Mouse (Mus musculus) midbrain, embryonic 13.5 days (tissue): Measurements from ENCODE around the gene Lsm11. TPM values are rescaled to one million over a fixed set of nuclear protein-coding genes. Genes with fewer than 3 reads are reported as not detected.
A peak's percentile ranks its signal among the peaks of the same experiment; 100 is the strongest.

Experiments used
- ATAC-seq: fragments of 200-750 bp; cut with Nextera tagmentation; 2 replicates; pipeline ENCODE4 v1.8.0; 2017; ENCODE audit warnings: mild to moderate bottlenecking, moderate TSS enrichment, moderate library complexity
- H3K27ac ChIP-seq: fragments of 300-500 bp; sonication (generic); 2 replicates; pipeline ENCODE4 v1.5.1; 2015; ENCODE audit warnings: inconsistent platforms, mild to moderate bottlenecking, moderate library complexity
- H3K27me3 ChIP-seq: fragments of 300-500 bp; sonication (generic); 2 replicates; pipeline ENCODE4 v1.6.1; 2015; ENCODE audit warnings: mild to moderate bottlenecking, inconsistent platforms
- H3K36me3 ChIP-seq: fragments of 300-500 bp; sonication (generic); 2 replicates; pipeline ENCODE4 v1.6.1; 2015; ENCODE audit warnings: mild to moderate bottlenecking, inconsistent platforms
- H3K4me1 ChIP-seq: fragments of 300-500 bp; sonication (generic); replicated peaks from 2 replicates; pipeline ENCODE4 v1.6.1; 2015; ENCODE audit warnings: inconsistent platforms
- H3K4me2 ChIP-seq: fragments of 300-500 bp; sonication (generic); replicated peaks from 2 replicates; pipeline ENCODE4 v1.6.1; 2015; ENCODE audit warnings: moderate library complexity, mild to moderate bottlenecking, inconsistent platforms
- H3K4me3 ChIP-seq: fragments of 300-500 bp; sonication (generic); replicated peaks from 2 replicates; pipeline ENCODE4 v1.5.1; 2015; ENCODE audit warnings: mild to moderate bottlenecking, inconsistent platforms
- H3K9ac ChIP-seq: fragments of 300-500 bp; sonication (generic); replicated peaks from 2 replicates; pipeline ENCODE4 v1.6.1; 2015; ENCODE audit warnings: mild to moderate bottlenecking, inconsistent platforms
- H3K9me3 ChIP-seq: fragments of 300-500 bp; sonication (generic); 2 replicates; pipeline ENCODE4 v1.6.1; 2016; ENCODE audit warnings: mild to moderate bottlenecking, inconsistent platforms
- WGBS: fragments of 180-500 bp; shearing (Covaris S2); methylation state at CpG from one replicate; pipeline ENCODE4 v1.1.7; 2015; 5-methylcytosine and 5-hydroxymethylcytosine counted together
- polyA plus RNA-seq: library from polyadenylated mRNA; unstranded; fragments of >200 nt; fragmentation: Nextera tagmentation; extraction: Ambion mirVana; gene quantifications from 2 replicates; pipeline ENCODE4 v1.2.1, GENCODE M21; 2015

Lsm11 gene
- polyA plus RNA-seq, 1 experiment from 2014 or later = 16.9 TPM

GRCm38 (mm10) chr11:45955127-45955627, 10.4 kb upstream of the Lsm11 start, which contains the start of gene Thg1l:
Gene Thg1l (minus strand): TSS chr11:45955494.
- Histone ChIP-seq H3K9me3 (no peaks in the 10 kb centered on the region), H3K27ac (peak within 1 kb of the TSS; percentile 62), H3K27me3 (no peaks in the 10 kb centered on the region), H3K4me2 (peak within 1 kb of the TSS; percentile 59), H3K9ac (peak within 1 kb of the TSS; percentile 56), H3K36me3 (peaks cover 15% of the 10 kb centered on the region), H3K4me3 (peak within 1 kb of the TSS; percentile 65), H3K4me1 (peaks cover 10% of the 10 kb centered on the region)
- under 1% methylated on average over 32 of the region's 32 CpGs for WGBS
- peak; percentile 99 for ATAC-seq

- H3K9ac ChIP-seq = no peak overlapping the region
- peaks cover 14% of the 10 kb centered on the region for H3K4me1 ChIP-seq
- 93% methylated on average over 2 of the region's 2 CpGs for WGBS
- no peaks in the 10 kb centered on the region for H3K27me3 ChIP-seq
- H3K36me3 ChIP-seq = peaks cover 32% of the 10 kb centered on the region
- no peak overlapping the region for H3K4me3 ChIP-seq
- no peak overlapping the region for H3K27ac ChIP-seq
- no peak overlapping the region for H3K4me2 ChIP-seq
- ATAC-seq = no peak
- no peaks in the 10 kb centered on the region for H3K9me3 ChIP-seq
Observed at GRCm38 (mm10) chr11:45947491-45947890, 2.8 kb upstream of the Lsm11 start.

DNA sequence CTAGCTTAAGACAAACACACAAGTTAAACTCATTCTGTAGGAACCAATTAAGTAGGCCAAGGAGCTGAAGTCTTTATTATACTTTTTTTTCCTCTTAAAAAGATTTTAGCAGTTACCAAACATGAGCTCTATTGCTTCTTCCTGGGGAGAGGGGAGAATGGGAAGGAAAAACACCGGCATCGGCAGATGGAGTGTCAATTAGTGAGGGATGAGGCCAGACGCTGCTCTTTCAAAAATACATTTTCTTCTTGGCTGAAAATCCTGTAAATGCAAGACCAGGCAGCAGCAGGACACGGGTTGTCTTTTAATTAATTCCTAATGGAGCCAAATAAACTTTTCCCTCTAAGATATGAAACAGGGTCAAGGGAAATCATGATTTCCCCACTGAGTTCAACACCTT, 2.1 kb upstream of the Lsm11 start:
- H3K9me3 ChIP-seq = no peaks in the 10 kb centered on the region

DNA sequence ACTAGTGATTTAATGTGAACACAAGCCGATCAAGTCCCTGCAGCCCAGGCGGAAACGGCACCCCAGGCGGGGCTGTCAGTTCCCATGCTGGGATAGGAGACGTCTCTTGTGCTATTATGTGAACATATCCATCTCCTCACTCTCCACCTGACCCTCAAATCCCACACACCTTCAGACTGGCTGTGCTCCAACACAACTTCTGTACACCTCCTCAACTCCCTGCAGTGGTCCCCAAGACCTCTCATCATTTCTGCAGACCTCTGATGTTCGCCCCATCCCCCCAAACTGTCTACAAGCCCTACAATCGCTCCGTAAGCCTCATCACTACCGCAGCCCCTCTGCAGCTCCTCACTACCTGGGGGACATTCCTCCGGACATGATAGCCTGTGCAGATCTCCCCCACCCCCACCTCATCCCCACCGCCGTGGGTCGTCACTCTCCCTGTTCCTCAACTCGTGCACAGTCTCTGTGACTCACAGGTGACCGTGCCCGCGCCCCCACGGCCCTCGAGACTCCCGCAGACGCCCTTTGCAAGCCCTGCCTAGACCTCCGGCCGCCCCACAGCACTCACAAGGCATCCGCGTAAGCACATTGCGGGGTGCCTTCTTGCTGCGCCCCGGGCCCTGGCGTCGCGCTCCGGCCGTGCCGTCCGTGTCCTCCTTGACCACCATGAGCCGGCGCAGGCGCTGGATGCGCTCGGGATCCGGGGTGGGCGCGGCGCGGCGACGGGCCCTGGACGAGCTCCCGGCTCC, 668 bp downstream of the Lsm11 start:
- Histone ChIP-seq H3K27ac (peak overlapping the region; percentile 82), H3K9me3 (no peaks in the 10 kb centered on the region), H3K4me2 (peak overlapping the region; percentile 82), H3K36me3 (peaks cover 11% of the 10 kb centered on the region), H3K27me3 (no peaks in the 10 kb centered on the region), H3K4me1 (peaks cover 29% of the 10 kb centered on the region), H3K9ac (peak overlapping the region; percentile 89), H3K4me3 (peak overlapping the region; percentile 90)
- under 1% methylated on average over 49 of the region's 49 CpGs for WGBS
- ATAC-seq = peak; percentile 73

More for the DNA sequence above, 2.1 kb upstream of the Lsm11 start:
- Histone ChIP-seq H3K9ac (no peak overlapping the region), H3K4me3 (no peak overlapping the region), H3K27me3 (no peaks in the 10 kb centered on the region), H3K4me2 (no peak overlapping the region), H3K4me1 (peaks cover 18% of the 10 kb centered on the region), H3K36me3 (peaks cover 32% of the 10 kb centered on the region), H3K27ac (no peak overlapping the region)
- WGBS = 89% methylated on average over 4 of the region's 4 CpGs
- no peak for ATAC-seq

DNA sequence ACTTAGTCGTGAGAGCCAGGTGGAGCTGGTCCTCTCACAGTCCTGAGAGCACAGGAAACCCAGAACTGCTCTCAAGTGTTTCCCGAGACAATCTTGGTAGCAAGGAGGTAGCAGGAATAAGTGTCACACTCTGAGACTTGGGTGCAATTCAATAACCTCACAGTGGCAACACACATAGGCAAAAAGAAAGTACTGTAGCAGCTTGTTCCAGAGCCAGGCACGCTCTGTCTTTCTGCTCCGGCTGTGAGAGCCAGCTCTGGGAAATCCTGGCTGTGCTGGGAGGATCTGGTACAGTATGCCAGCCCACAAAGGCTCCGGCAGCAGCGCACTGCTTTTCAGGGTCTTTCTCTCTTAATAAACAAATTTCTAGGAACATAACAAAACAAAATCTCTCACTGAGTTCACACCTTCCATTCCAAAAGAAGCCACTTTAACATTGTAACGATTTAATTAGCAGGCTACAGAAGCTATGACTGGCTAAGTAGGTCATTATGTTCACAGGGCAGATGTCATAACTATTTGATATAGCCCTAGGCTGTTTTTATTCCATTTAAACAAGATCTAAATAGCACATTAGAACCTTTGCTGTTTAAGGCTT, 1.5 kb downstream of the Lsm11 start:
- no peaks in the 10 kb centered on the region for H3K9me3 ChIP-seq
- WGBS = 65% methylated on average over 7 of the region's 7 CpGs
- no peak for ATAC-seq
- peak overlapping the region; percentile 89 for H3K9ac ChIP-seq
- H3K4me3 ChIP-seq = peak overlapping the region; percentile 90
- no peaks in the 10 kb centered on the region for H3K27me3 ChIP-seq
- peaks cover 29% of the 10 kb centered on the region for H3K4me1 ChIP-seq
- 0 out of 2 replicates have a peak, but pooled peaks cover 4% of the 10 kb centered on the region for H3K36me3 ChIP-seq
- H3K27ac ChIP-seq = no peak overlapping the region
- H3K4me2 ChIP-seq = peak overlapping the region; percentile 82

DNA sequence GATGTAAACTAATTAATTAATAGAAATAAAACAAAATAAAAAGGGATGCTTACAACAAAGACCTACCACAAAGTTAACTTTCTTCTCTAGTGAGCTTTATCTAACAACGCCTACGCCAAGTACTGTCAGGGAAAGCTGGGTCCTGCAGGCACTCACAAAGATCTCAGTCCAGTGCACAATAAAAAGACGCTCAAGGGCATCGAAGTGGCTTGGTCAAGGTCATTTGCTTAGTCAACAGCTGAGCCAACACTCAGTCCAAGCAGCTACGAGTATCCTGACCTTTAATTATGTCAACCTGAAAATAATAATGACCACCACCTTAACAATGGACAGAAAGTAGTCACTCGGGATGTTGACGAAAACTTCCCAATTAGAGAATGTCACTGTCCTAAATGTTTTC, 2.5 kb downstream of the Lsm11 start:
- Histone ChIP-seq H3K9me3 (no peaks in the 10 kb centered on the region), H3K4me3 (no peak overlapping the region), H3K9ac (no peak overlapping the region), H3K27me3 (no peaks in the 10 kb centered on the region), H3K4me2 (no peak overlapping the region), H3K27ac (no peak overlapping the region), H3K4me1 (peaks cover 29% of the 10 kb centered on the region), H3K36me3 (peaks cover under 1% of the 10 kb centered on the region)
- ATAC-seq = no peak
- WGBS = 94% methylated on average over 7 of the region's 7 CpGs

- H3K27ac ChIP-seq = no peak overlapping the region
- H3K4me2 ChIP-seq = no peak overlapping the region
- H3K9me3 ChIP-seq = no peaks in the 10 kb centered on the region
- WGBS = 93% methylated on average over 8 of the region's 8 CpGs
- no peak overlapping the region for H3K9ac ChIP-seq
- H3K27me3 ChIP-seq = no peaks in the 10 kb centered on the region
- H3K36me3 ChIP-seq = peaks cover 33% of the 10 kb centered on the region
- H3K4me1 ChIP-seq = peaks cover 29% of the 10 kb centered on the region
- H3K4me3 ChIP-seq = no peak overlapping the region
- no peak for ATAC-seq
Observed at GRCm38 (mm10) chr11:45938917-45939316, 5.8 kb downstream of the Lsm11 start.

DNA sequence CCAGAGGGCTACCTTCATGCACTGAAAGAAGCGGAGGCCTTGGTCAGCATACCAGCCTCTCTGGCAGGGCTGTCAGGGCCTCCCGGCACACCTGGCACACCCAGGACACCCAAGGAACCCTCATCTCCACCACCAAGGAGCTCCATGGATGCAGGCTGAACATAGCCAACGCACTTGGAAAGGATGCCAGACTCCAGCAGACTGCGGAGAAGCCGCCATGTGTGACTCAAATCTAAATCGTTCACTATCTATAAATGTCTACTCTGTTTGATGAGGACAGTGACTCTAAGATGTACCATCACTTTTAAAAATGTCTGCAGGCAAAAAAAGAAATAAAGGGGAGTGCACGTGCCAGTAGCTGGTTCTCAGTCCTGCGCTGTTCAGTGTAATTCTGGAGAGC, 7.3 kb downstream of the Lsm11 start:
- H3K9me3 ChIP-seq = no peaks in the 10 kb centered on the region
- peaks cover 15% of the 10 kb centered on the region for H3K4me1 ChIP-seq
- peaks cover 47% of the 10 kb centered on the region for H3K36me3 ChIP-seq
- H3K4me2 ChIP-seq = no peak overlapping the region
- no peak overlapping the region for H3K4me3 ChIP-seq
- no peaks in the 10 kb centered on the region for H3K27me3 ChIP-seq
- ATAC-seq = no peak
- H3K9ac ChIP-seq = no peak overlapping the region
- 96% methylated on average over 8 of the region's 8 CpGs for WGBS
- H3K27ac ChIP-seq = no peak overlapping the region

DNA sequence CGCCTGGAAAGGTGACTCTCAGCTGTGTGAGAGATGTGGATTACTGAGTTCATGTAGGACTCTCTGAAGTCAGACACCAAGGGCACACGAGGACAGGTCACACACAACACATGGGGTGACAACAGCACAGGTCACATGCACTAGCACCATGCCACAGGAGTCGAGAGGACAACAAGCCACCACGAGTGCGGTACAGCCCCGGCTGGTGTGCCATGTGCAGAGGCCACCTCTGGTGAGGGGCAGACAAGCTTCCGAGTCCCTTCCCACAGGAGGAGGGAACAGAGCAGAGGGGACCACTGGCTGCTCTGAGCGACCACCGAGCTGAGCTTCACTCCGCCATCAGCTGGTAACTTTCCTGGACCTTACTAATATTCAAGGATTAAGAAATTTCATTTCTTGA, 12.0 kb downstream of the Lsm11 start:
- no peaks in the 10 kb centered on the region for H3K9me3 ChIP-seq
- no peaks in the 10 kb centered on the region for H3K4me1 ChIP-seq
- H3K36me3 ChIP-seq = peaks cover 68% of the 10 kb centered on the region
- ATAC-seq = no peak
- no peak overlapping the region for H3K27ac ChIP-seq
- H3K4me3 ChIP-seq = no peak overlapping the region
- H3K9ac ChIP-seq = no peak overlapping the region
- no peaks in the 10 kb centered on the region for H3K27me3 ChIP-seq
- no peak overlapping the region for H3K4me2 ChIP-seq
- 93% methylated on average over 10 of the region's 10 CpGs for WGBS

DNA sequence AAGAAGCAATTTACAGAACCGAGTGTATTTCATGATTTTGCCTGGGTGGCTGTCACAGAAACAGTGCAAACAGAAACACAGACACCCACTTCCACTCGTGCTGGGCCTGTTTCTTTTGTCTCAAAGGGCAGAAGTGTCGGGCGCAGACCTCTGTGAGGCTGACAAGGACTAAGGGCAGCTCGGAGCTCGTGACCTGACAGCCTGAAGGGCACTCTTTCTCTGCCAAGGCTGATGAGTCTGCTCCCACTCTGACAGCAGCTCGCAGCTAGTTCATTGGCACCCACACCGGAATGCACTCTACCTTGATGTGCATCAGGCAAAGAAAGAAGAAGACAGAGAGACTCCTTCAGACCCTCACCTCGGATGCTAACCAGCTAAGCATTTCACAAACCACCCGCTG, 15.2 kb downstream of the Lsm11 start:
- no peak overlapping the region for H3K27ac ChIP-seq
- no peak overlapping the region for H3K4me3 ChIP-seq
- H3K9me3 ChIP-seq = no peaks in the 10 kb centered on the region
- H3K4me2 ChIP-seq = no peak overlapping the region
- peaks cover 18% of the 10 kb centered on the region for H3K4me1 ChIP-seq
- 87% methylated on average over 10 of the region's 10 CpGs for WGBS
- peaks cover 41% of the 10 kb centered on the region for H3K36me3 ChIP-seq
- H3K27me3 ChIP-seq = no peaks in the 10 kb centered on the region
- ATAC-seq = no peak
- H3K9ac ChIP-seq = no peak overlapping the region

DNA sequence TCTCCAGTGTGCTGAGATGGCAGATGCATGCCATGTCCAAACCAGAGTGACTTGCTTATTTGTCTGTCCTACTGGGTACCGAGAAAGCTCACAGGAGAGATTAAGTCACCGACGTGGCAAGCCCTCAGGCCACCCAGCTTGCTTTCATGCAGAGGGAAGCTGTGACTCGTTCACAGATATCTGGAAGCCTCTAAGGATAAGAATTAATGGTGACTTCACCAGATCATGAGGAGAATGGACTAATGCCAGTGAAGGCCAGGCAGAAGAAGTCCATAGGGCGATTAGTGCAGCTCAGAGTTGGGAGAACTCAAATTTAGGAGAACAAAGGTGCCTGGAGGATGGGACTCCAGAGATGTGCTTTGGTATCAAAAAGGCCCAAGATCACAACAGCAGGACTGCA, 17.3 kb downstream of the Lsm11 start:
- H3K4me1 ChIP-seq = peaks cover 21% of the 10 kb centered on the region
- peaks cover 21% of the 10 kb centered on the region for H3K36me3 ChIP-seq
- 40% methylated on average over 5 of the region's 5 CpGs for WGBS
- peak; percentile 1; the same call in 1 of the 2 replicates for ATAC-seq
- H3K4me2 ChIP-seq = no peak overlapping the region
- H3K27ac ChIP-seq = no peak overlapping the region
- H3K4me3 ChIP-seq = no peak overlapping the region
- H3K27me3 ChIP-seq = no peaks in the 10 kb centered on the region
- no peaks in the 10 kb centered on the region for H3K9me3 ChIP-seq
- H3K9ac ChIP-seq = no peak overlapping the region

GRCm38 (mm10) chr11:45926640-45927082, 18.1 kb downstream of the Lsm11 start:
- peaks cover 27% of the 10 kb centered on the region for H3K4me1 ChIP-seq
- H3K27me3 ChIP-seq = no peaks in the 10 kb centered on the region
- WGBS = 0% methylated on average over 9 of the region's 9 CpGs
- peak overlapping the region; percentile 37 for H3K4me3 ChIP-seq
- peak; percentile 86 for ATAC-seq
- H3K4me2 ChIP-seq = peak overlapping the region; percentile 53
- no peaks in the 10 kb centered on the region for H3K9me3 ChIP-seq
- peaks cover 17% of the 10 kb centered on the region for H3K36me3 ChIP-seq
- H3K27ac ChIP-seq = peak overlapping the region; percentile 77
- peak overlapping the region; percentile 50 for H3K9ac ChIP-seq
